Mouse (Mus musculus) liver, adult 2 months (tissue): ENCODE results near the gene Tubb5. TPM values are rescaled to one million over a fixed set of nuclear protein-coding genes. Genes with fewer than 3 reads are reported as not detected.

Experiments
- DNase-seq: peaks from one replicate; pipeline ENCODE4 v3.0.0-alpha.2; 2011; ENCODE audit warnings: low read depth, low spot score; ENCODE audit errors: extremely low read depth
- H3K27ac ChIP-seq: fragments of 200-500 bp; replicated peaks from 2 replicates; pipeline ENCODE4 v1.5.1; 2012; ENCODE audit warnings: low read depth, mild to moderate bottlenecking, control low read depth, inconsistent platforms, low read length; ENCODE audit not compliant: insufficient read depth
- H3K27me3 ChIP-seq: fragments of 200-500 bp; 2 replicates; pipeline ENCODE4 v1.6.1; 2012; ENCODE audit warnings: mild to moderate bottlenecking, moderate library complexity, low read length, inconsistent platforms; ENCODE audit not compliant: control insufficient read depth, insufficient read depth
- H3K36me3 ChIP-seq: fragments of 200-500 bp; 2 replicates; pipeline ENCODE4 v1.6.1; 2012; ENCODE audit warnings: low read length, inconsistent platforms; ENCODE audit not compliant: control insufficient read depth, insufficient read depth
- H3K4me1 ChIP-seq: fragments of 200-500 bp; 2 replicates; pipeline ENCODE4 v1.6.1; 2011; ENCODE audit warnings: low read length; ENCODE audit not compliant: control insufficient read depth, insufficient read depth
- H3K4me3 ChIP-seq: fragments of 200-500 bp; 2 replicates; pipeline ENCODE4 v1.5.1; 2011; ENCODE audit warnings: low read depth, mild to moderate bottlenecking, control low read depth, low read length, moderate library complexity; ENCODE audit not compliant: insufficient read depth
- H3K79me2 ChIP-seq: fragments of 200-500 bp; 2 replicates; pipeline ENCODE4 v1.6.1; 2012; ENCODE audit warnings: inconsistent platforms, mild to moderate bottlenecking, low read length, moderate library complexity; ENCODE audit not compliant: control insufficient read depth, insufficient read depth
- H3K9ac ChIP-seq: fragments of 200-500 bp; 2 replicates; pipeline ENCODE4 v1.6.1; 2012; ENCODE audit warnings: low read depth, mild to moderate bottlenecking, control low read depth, inconsistent platforms, low read length
- CTCF ChIP-seq: fragments of 200-500 bp; IDR thresholded peaks from 2 replicates; pipeline ENCODE4 v1.5.1; 2011; ENCODE audit warnings: low read depth, low read length, control low read depth
- POLR2A ChIP-seq: fragments of 200-500 bp; IDR thresholded peaks from 2 replicates; pipeline ENCODE4 v1.6.1; 2011; ENCODE audit warnings: low read length, control low read depth; ENCODE audit not compliant: insufficient read depth; ENCODE audit errors: extremely low read depth
- WGBS: fragments of 180-500 bp; shearing (Covaris S2); methylation state at CpG from one replicate; pipeline ENCODE4 v1.1.7; 2018; 5-methylcytosine and 5-hydroxymethylcytosine counted together
- polyA plus RNA-seq: library from polyadenylated mRNA; depleted of rRNA; stranded (reverse); fragments of >200 nt; gene quantifications from 2 replicates; pipeline ENCODE4 v1.2.3, GENCODE M21; 2012
- total RNA-seq: library from RNA; depleted of rRNA; stranded (reverse); fragments of >200 nt; gene quantifications from 2 replicates; pipeline ENCODE4 v1.2.3, GENCODE M21; 2014

Tubb5 gene
- total and polyA plus RNA-seq, 2 experiments: 37.5 to 62.2 TPM

- Histone ChIP-seq H3K36me3 (no peaks in the 10 kb centered on the region), H3K79me2 (no peaks in the 10 kb centered on the region), H3K9ac (no peak overlapping the region), H3K4me1 (peaks cover 18% of the 10 kb centered on the region), H3K27me3 (no peaks in the 10 kb centered on the region), H3K27ac (no peak overlapping the region), H3K4me3 (no peak overlapping the region)
- 19% methylated on average over 5 of the region's 5 CpGs for WGBS
- no peak for DNase-seq
- TF ChIP-seq CTCF (no peak), POLR2A (no peak)
These were observed 464 bp upstream of the Tubb5 start for GRCm38 (mm10) chr17:35838570-35838969.

GRCm38 (mm10) chr17:35837487-35837886 lies 619 bp downstream of the Tubb5 start:
- Histone ChIP-seq H3K36me3 (no peaks in the 10 kb centered on the region), H3K4me1 (peaks cover 18% of the 10 kb centered on the region), H3K27me3 (no peaks in the 10 kb centered on the region), H3K9ac (peak overlapping the region; percentile 71), H3K79me2 (no peaks in the 10 kb centered on the region), H3K4me3 (peak overlapping the region; percentile 90), H3K27ac (peak overlapping the region; percentile 73)
- TF ChIP-seq CTCF: no peak
- no peak for DNase-seq
- under 1% methylated on average over 18 of the region's 18 CpGs for WGBS

GRCm38 (mm10) chr17:35836991-35837422 lies 1.1 kb downstream of the Tubb5 start:
- Histone ChIP-seq H3K9ac (peak overlapping the region; percentile 71), H3K79me2 (no peaks in the 10 kb centered on the region), H3K36me3 (no peaks in the 10 kb centered on the region; the same call in 1 of the 2 replicates), H3K4me3 (peak overlapping the region; percentile 90), H3K27me3 (no peaks in the 10 kb centered on the region), H3K4me1 (peaks cover 18% of the 10 kb centered on the region), H3K27ac (peak overlapping the region; percentile 73; the same call in 1 of the 2 replicates)
- no peak for DNase-seq
- under 1% methylated on average over 25 of the region's 25 CpGs for WGBS
- TF ChIP-seq CTCF (no peak), POLR2A (no peak)

- Histone ChIP-seq H3K4me1 (peaks cover 17% of the 10 kb centered on the region), H3K27me3 (no peaks in the 10 kb centered on the region), H3K9ac (peak overlapping the region; percentile 24), H3K27ac (0 out of 2 replicates have a peak overlapping the region, but pooled peaks have one; percentile 11), H3K36me3 (no peaks in the 10 kb centered on the region; the same call in 1 of the 2 replicates), H3K4me3 (peak overlapping the region; percentile 90), H3K79me2 (no peaks in the 10 kb centered on the region)
- WGBS: 7% methylated on average over 24 of the region's 24 CpGs
- DNase-seq: peak; percentile 66
- no peak for TF ChIP-seq POLR2A
- peak; percentile 46 for TF ChIP-seq CTCF
These were observed 1.7 kb downstream of the Tubb5 start for GRCm38 (mm10) chr17:35836178-35836965.

- TF ChIP-seq POLR2A (no peak), CTCF (no peak)
- H3K4me3 ChIP-seq: no peak overlapping the region
- H3K4me1 ChIP-seq: peaks cover 17% of the 10 kb centered on the region
- no peaks in the 10 kb centered on the region for H3K79me2 ChIP-seq
- no peak overlapping the region for H3K9ac ChIP-seq
- H3K36me3 ChIP-seq: no peaks in the 10 kb centered on the region; the same call in 1 of the 2 replicates
- H3K27ac ChIP-seq: no peak overlapping the region
- DNase-seq: no peak
- 77% methylated on average over 26 of the region's 26 CpGs for WGBS
- H3K27me3 ChIP-seq: no peaks in the 10 kb centered on the region
These were observed 2.5 kb downstream of the Tubb5 start for GRCm38 (mm10) chr17:35835424-35836140.
